Mouse (Mus musculus): ENCODE data around the gene Prr19. TPM values are rescaled to one million over a fixed set of nuclear protein-coding genes. Genes with fewer than 3 reads are reported as not detected.

The Prr19 gene
- total RNA-seq, 1 experiment, result 4.3 TPM

DNA sequence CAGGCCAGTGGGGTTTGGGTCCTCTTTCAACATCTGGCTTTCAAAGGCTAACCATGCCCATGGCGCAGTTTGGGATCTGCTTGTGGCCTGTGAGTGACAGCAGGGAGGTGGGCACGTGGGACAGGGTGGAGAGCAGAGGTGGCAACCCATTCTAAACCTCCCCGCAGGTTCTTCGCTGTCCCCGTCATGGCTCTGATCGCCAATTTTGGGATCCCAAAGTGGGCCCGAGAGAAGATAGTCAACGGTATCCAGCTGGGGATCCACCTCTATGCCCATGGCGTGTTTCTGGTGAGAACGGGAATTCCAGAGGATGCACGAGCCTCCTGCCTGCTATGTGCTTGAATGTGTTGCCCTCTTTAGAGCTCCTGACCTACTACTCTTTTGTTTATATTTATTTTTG lies 10.0 kb downstream of the Prr19 start:
- no peak overlapping the region for H3K9ac ChIP-seq (ENCODE audit: insufficient read depth, low read depth, low read length, poor library complexity, severe bottlenecking)
- H3K36me3 ChIP-seq (ENCODE audit: control insufficient read depth, insufficient read depth, low read length, poor library complexity, severe bottlenecking), result no peaks in the 10 kb centered on the region
- peaks cover 4 to 7% of the 10 kb centered on the region in 2 experiments; a peak in 2 of 4 replicates for H3K4me1 ChIP-seq (ENCODE audit: control insufficient read depth in 2 of 2, insufficient read depth in 2 of 2, low read length in 2 of 2, poor library complexity in 1 of 2)
- H3K9me3 ChIP-seq (ENCODE audit: control insufficient read depth, insufficient read depth, low read depth, low read length), result no peaks in the 10 kb centered on the region
- in situ Hi-C loops (cut with MboI; ENCODE audit: low sequenced_read_pairs in 2 of 2, unreplicated experiment in 2 of 2), result no loop called here
- no peak overlapping the region for H3K27ac ChIP-seq (ENCODE audit: insufficient read depth, low read depth, low read length, poor library complexity, severe bottlenecking)
- H3K4me3 ChIP-seq (ENCODE audit: insufficient read depth in 1 of 2, low read depth in 1 of 2, low read length in 2 of 2, poor library complexity in 1 of 2, severe bottlenecking in 1 of 2), result no peak overlapping the region
- TF ChIP-seq ZC3H11A (IDR thresholded peaks at IDR 0.05; ENCODE audit: borderline replicate concordance, low read depth, low read length) (no peak), HCFC1 (IDR thresholded peaks at IDR 0.05; ENCODE audit: borderline replicate concordance, insufficient read depth, low read length) (no peak), ZNF384 (IDR thresholded peaks at IDR 0.05; ENCODE audit: low read depth, low read length) (no peak), CHD2 (IDR thresholded peaks at IDR 0.05; ENCODE audit: low read depth, low read length) (no peak), MAFK (IDR thresholded peaks at IDR 0.05; ENCODE audit: insufficient read depth, low read depth, low read length) (no peak)
- DNase-seq (ENCODE audit: low read depth, low spot score), result no peak

DNA sequence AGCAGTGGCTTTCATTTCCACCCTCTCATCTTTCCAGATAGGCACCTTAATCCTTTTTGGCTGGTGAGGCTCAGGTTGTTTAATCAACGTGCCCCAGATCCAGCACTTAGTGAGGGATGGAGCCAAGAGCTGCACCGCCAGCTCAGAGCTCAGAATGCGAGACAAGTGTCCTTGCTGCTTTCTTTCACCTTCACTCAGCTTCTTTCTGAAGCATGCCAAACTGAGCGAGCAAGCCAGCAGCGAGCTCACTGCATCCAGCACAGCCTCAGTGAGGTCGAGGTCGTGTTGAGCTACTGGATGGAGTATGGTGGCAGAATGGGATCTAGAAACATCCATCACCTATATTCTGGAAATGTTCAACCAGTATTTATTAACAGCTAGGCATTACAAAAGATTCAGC lies 12.1 kb downstream of the Prr19 start:
- peaks cover 4 to 5% of the 10 kb centered on the region in 2 experiments; a peak in 2 of 4 replicates for H3K4me1 ChIP-seq (ENCODE audit: control insufficient read depth in 2 of 2, insufficient read depth in 2 of 2, low read length in 2 of 2, poor library complexity in 1 of 2)
- no peaks in the 10 kb centered on the region for H3K9me3 ChIP-seq (ENCODE audit: control insufficient read depth, insufficient read depth, low read depth, low read length)
- TF ChIP-seq ZNF384 (IDR thresholded peaks at IDR 0.05; ENCODE audit: low read depth, low read length) (no peak), ZC3H11A (IDR thresholded peaks at IDR 0.05; ENCODE audit: borderline replicate concordance, low read depth, low read length) (no peak), MAFK (IDR thresholded peaks at IDR 0.05; ENCODE audit: insufficient read depth, low read depth, low read length) (no peak), HCFC1 (IDR thresholded peaks at IDR 0.05; ENCODE audit: borderline replicate concordance, insufficient read depth, low read length) (no peak), CHD2 (IDR thresholded peaks at IDR 0.05; ENCODE audit: low read depth, low read length) (no peak)
- no peaks in the 10 kb centered on the region for H3K36me3 ChIP-seq (ENCODE audit: control insufficient read depth, insufficient read depth, low read length, poor library complexity, severe bottlenecking)
- no peak overlapping the region for H3K9ac ChIP-seq (ENCODE audit: insufficient read depth, low read depth, low read length, poor library complexity, severe bottlenecking)
- no peak overlapping the region for H3K4me3 ChIP-seq (ENCODE audit: insufficient read depth in 1 of 2, low read depth in 1 of 2, low read length in 2 of 2, poor library complexity in 1 of 2, severe bottlenecking in 1 of 2)
- in situ Hi-C loops (cut with MboI; ENCODE audit: low sequenced_read_pairs in 2 of 2, unreplicated experiment in 2 of 2), result no loop called here
- H3K27ac ChIP-seq (ENCODE audit: insufficient read depth, low read depth, low read length, poor library complexity, severe bottlenecking), result no peak overlapping the region
- no peak for DNase-seq (ENCODE audit: low read depth, low spot score)

- Histone ChIP-seq H3K36me3 (ENCODE audit: control insufficient read depth, insufficient read depth, low read length, poor library complexity, severe bottlenecking) (no peaks in the 10 kb centered on the region), H3K9me3 (ENCODE audit: control insufficient read depth, insufficient read depth, low read depth, low read length) (no peaks in the 10 kb centered on the region), H3K9ac (ENCODE audit: insufficient read depth, low read depth, low read length, poor library complexity, severe bottlenecking) (peak overlapping the region; percentile 74), H3K27ac (ENCODE audit: insufficient read depth, low read depth, low read length, poor library complexity, severe bottlenecking) (no peak overlapping the region), H3K4me3 (ENCODE audit: insufficient read depth in 1 of 2, low read depth in 1 of 2, low read length in 2 of 2, poor library complexity in 1 of 2, severe bottlenecking in 1 of 2) (peak overlapping the region; percentile 64 to 77), H3K4me1 (ENCODE audit: control insufficient read depth in 2 of 2, insufficient read depth in 2 of 2, low read length in 2 of 2, poor library complexity in 1 of 2) (peaks cover 2 to 5% of the 10 kb centered on the region in 2 experiments; a peak in 2 of 4 replicates)
- in situ Hi-C loops (cut with MboI; ENCODE audit: low sequenced_read_pairs in 2 of 2, unreplicated experiment in 2 of 2), result no loop called here
- no peak for DNase-seq (ENCODE audit: low read depth, low spot score)
- TF ChIP-seq ZC3H11A (IDR thresholded peaks at IDR 0.05; ENCODE audit: borderline replicate concordance, low read depth, low read length) (no peak), HCFC1 (IDR thresholded peaks at IDR 0.05; ENCODE audit: borderline replicate concordance, insufficient read depth, low read length) (no peak), ZNF384 (IDR thresholded peaks at IDR 0.05; ENCODE audit: low read depth, low read length) (no peak), CHD2 (IDR thresholded peaks at IDR 0.05; ENCODE audit: low read depth, low read length) (no peak), MAFK (IDR thresholded peaks at IDR 0.05; ENCODE audit: insufficient read depth, low read depth, low read length) (no peak)
Measured at GRCm38 (mm10) chr7:25314606-25315305, 13.5 kb downstream of the Prr19 start.

GRCm38 (mm10) chr7:25315306-25316041 lies 14.3 kb downstream of the Prr19 start:
- Histone ChIP-seq H3K36me3 (ENCODE audit: control insufficient read depth, insufficient read depth, low read length, poor library complexity, severe bottlenecking) (no peaks in the 10 kb centered on the region), H3K4me1 (ENCODE audit: control insufficient read depth in 2 of 2, insufficient read depth in 2 of 2, low read length in 2 of 2, poor library complexity in 1 of 2) (peaks cover 2 to 5% of the 10 kb centered on the region in 2 experiments; a peak in 2 of 4 replicates), H3K9ac (ENCODE audit: insufficient read depth, low read depth, low read length, poor library complexity, severe bottlenecking) (peak overlapping the region; percentile 74), H3K4me3 (ENCODE audit: insufficient read depth in 1 of 2, low read depth in 1 of 2, low read length in 2 of 2, poor library complexity in 1 of 2, severe bottlenecking in 1 of 2) (peak overlapping the region; percentile 64 to 77), H3K9me3 (ENCODE audit: control insufficient read depth, insufficient read depth, low read depth, low read length) (no peaks in the 10 kb centered on the region), H3K27ac (ENCODE audit: insufficient read depth, low read depth, low read length, poor library complexity, severe bottlenecking) (peak overlapping the region; percentile 19; the same call in 1 of the 2 replicates)
- in situ Hi-C loops (cut with MboI; ENCODE audit: low sequenced_read_pairs in 2 of 2, unreplicated experiment in 2 of 2), result no loop called here
- no peak for DNase-seq (ENCODE audit: low read depth, low spot score)
- no peak for TF ChIP-seq HCFC1 (IDR thresholded peaks at IDR 0.05; ENCODE audit: borderline replicate concordance, insufficient read depth, low read length)
- no peak for TF ChIP-seq ZC3H11A (IDR thresholded peaks at IDR 0.05; ENCODE audit: borderline replicate concordance, low read depth, low read length)
- TF ChIP-seq ZNF384 (IDR thresholded peaks at IDR 0.05; ENCODE audit: low read depth, low read length), result no peak
- no peak for TF ChIP-seq CHD2 (IDR thresholded peaks at IDR 0.05; ENCODE audit: low read depth, low read length)
- no peak for TF ChIP-seq MAFK (IDR thresholded peaks at IDR 0.05; ENCODE audit: insufficient read depth, low read depth, low read length)
